19 mouse cellular contexts compared by ENCODE assay signal in genomic region chr4:115154723-115155122, GRCm38 (mm10). TPM values are rescaled to one million over a fixed set of nuclear protein-coding genes. Genes with fewer than 3 reads are reported as not detected.
A peak's percentile ranks its signal among the peaks of the same experiment; 100 is the strongest.
DNase-seq lines count a peak whose midpoint lies in the region; ATAC-seq and TF ChIP-seq lines count a peak whose summit lies in the region.
"Had no signal": no experiment of that assay in that cellular context is flagged by ENCODE, and none has a peak within 500 bp of the region (broad histone marks: within the 10 kb centered on the region; RNA-seq: fewer than 3 reads in every experiment).

No protein-coding gene starts in this region.

- H3K36me3 ChIP-seq in kidney, postnatal 0 days (ENCODE audit: insufficient read depth, low read length): no peaks in the 10 kb centered on the region
- no peaks in the 10 kb centered on the region for H3K36me3 ChIP-seq in midbrain, postnatal 0 days (ENCODE audit: insufficient read depth, low read length)
- no peaks in the 10 kb centered on the region for H3K36me3 ChIP-seq in midbrain, embryonic 15.5 days (replicated peaks)
- H3K36me3 ChIP-seq: embryonic facial prominence, embryonic 13.5 days; forebrain, embryonic 12.5 days; intestine, embryonic 15.5 days; midbrain, embryonic 13.5 days; neural tube, embryonic 13.5 days had no signal

- no peaks in the 10 kb centered on the region for H3K27me3 ChIP-seq in kidney, postnatal 0 days (ENCODE audit: insufficient read depth, low read length)
- no peaks in the 10 kb centered on the region for H3K27me3 ChIP-seq in midbrain, postnatal 0 days (ENCODE audit: insufficient read depth, low read length)
- no peaks in the 10 kb centered on the region for H3K27me3 ChIP-seq in midbrain, embryonic 15.5 days (replicated peaks)
- H3K27me3 ChIP-seq: embryonic facial prominence, embryonic 13.5 days; forebrain, embryonic 12.5 days; intestine, embryonic 15.5 days; midbrain, embryonic 13.5 days; neural tube, embryonic 13.5 days had no signal

- DNase-seq in cerebellum, postnatal 14 days: peak; percentile 15 to 27
- DNase-seq in cerebellum, adult 9-10 months: no peak
- DNase-seq in kidney, postnatal 0 days (ENCODE audit: low spot score): no peak
- no peak for DNase-seq in kidney, adult 18-20 months
- DNase-seq in midbrain, postnatal 0 days (ENCODE audit: low spot score): no peak
- DNase-seq in frontal cortex, postnatal 10 days (ENCODE audit: low spot score in 2 of 2): no peak
- no peak for DNase-seq in spleen, postnatal 10 days (ENCODE audit: low spot score in 2 of 2)
- DNase-seq: adrenal gland, adult 2 months; heart, postnatal 4 days; lung, postnatal 10 days; thymus, adult 2 months had no signal

- H3K4me2 ChIP-seq in kidney, postnatal 0 days (ENCODE audit: low read length): no peak overlapping the region
- H3K4me2 ChIP-seq in midbrain, postnatal 0 days (ENCODE audit: low read depth, low read length, poor library complexity, severe bottlenecking): no peak overlapping the region
- no peak overlapping the region for H3K4me2 ChIP-seq in midbrain, embryonic 15.5 days
- H3K4me2 ChIP-seq: embryonic facial prominence, embryonic 13.5 days; forebrain, embryonic 12.5 days; intestine, embryonic 15.5 days; midbrain, embryonic 13.5 days; neural tube, embryonic 13.5 days had no signal

- no peak for ATAC-seq in kidney, postnatal 0 days (replicated peaks; ENCODE audit: low FRiP score, low read depth)
- ATAC-seq in midbrain, postnatal 0 days (ENCODE audit: low FRiP score): no peak
- no peak for ATAC-seq in midbrain, embryonic 15.5 days (replicated peaks)
- ATAC-seq: intestine, embryonic 15.5 days; midbrain, embryonic 13.5 days had no signal

- WGBS in kidney, postnatal 0 days: 94% methylated on average over 2 of the region's 2 CpGs
- 95% methylated on average over 2 of the region's 2 CpGs for WGBS in midbrain, postnatal 0 days
- 97% methylated on average over 2 of the region's 2 CpGs for WGBS in midbrain, embryonic 15.5 days

- H3K4me1 ChIP-seq in kidney, postnatal 0 days (replicated peaks; ENCODE audit: insufficient read depth, low read length): no peaks in the 10 kb centered on the region
- H3K4me1 ChIP-seq in midbrain, postnatal 0 days (ENCODE audit: insufficient read depth, low read length): no peaks in the 10 kb centered on the region
- no peaks in the 10 kb centered on the region for H3K4me1 ChIP-seq in midbrain, embryonic 15.5 days
- H3K4me1 ChIP-seq: embryonic facial prominence, embryonic 13.5 days; forebrain, embryonic 12.5 days; intestine, embryonic 15.5 days; midbrain, embryonic 13.5 days; neural tube, embryonic 13.5 days had no signal

- H3K4me3 ChIP-seq in kidney, postnatal 0 days (replicated peaks; ENCODE audit: low read depth, low read length): no peak overlapping the region
- no peak overlapping the region for H3K4me3 ChIP-seq in midbrain, postnatal 0 days (ENCODE audit: low read depth, low read length)
- H3K4me3 ChIP-seq in midbrain, embryonic 15.5 days: no peak overlapping the region
- H3K4me3 ChIP-seq: embryonic facial prominence, embryonic 13.5 days; forebrain, embryonic 12.5 days; intestine, embryonic 15.5 days; midbrain, embryonic 13.5 days; neural tube, embryonic 13.5 days had no signal

- TF ChIP-seq CTCF in kidney, postnatal 0 days (IDR thresholded peaks at IDR 0.05; ENCODE audit: low read depth): peak; percentile 55
- TF ChIP-seq CTCF in midbrain, postnatal 0 days (IDR thresholded peaks at IDR 0.05): peak; percentile 44; the same call in 1 of the 2 replicates

- no peak overlapping the region for H3K27ac ChIP-seq in kidney, postnatal 0 days
- no peak overlapping the region for H3K27ac ChIP-seq in midbrain, postnatal 0 days (ENCODE audit: low read depth, low read length)
- H3K27ac ChIP-seq in midbrain, embryonic 15.5 days: no peak overlapping the region
- H3K27ac ChIP-seq: embryonic facial prominence, embryonic 13.5 days; forebrain, embryonic 12.5 days; intestine, embryonic 15.5 days; midbrain, embryonic 13.5 days; neural tube, embryonic 13.5 days had no signal

- no peak overlapping the region for H3K9ac ChIP-seq in kidney, postnatal 0 days (ENCODE audit: low read depth, low read length)
- no peak overlapping the region for H3K9ac ChIP-seq in midbrain, postnatal 0 days (replicated peaks; ENCODE audit: low read length, poor library complexity, severe bottlenecking)
- H3K9ac ChIP-seq in midbrain, embryonic 15.5 days: no peak overlapping the region
- H3K9ac ChIP-seq: embryonic facial prominence, embryonic 13.5 days; forebrain, embryonic 12.5 days; intestine, embryonic 15.5 days; midbrain, embryonic 13.5 days; neural tube, embryonic 13.5 days had no signal

- no peaks in the 10 kb centered on the region for H3K9me3 ChIP-seq in kidney, postnatal 0 days (replicated peaks; ENCODE audit: low read length)
- no peaks in the 10 kb centered on the region for H3K9me3 ChIP-seq in midbrain, postnatal 0 days (ENCODE audit: low read length)
- H3K9me3 ChIP-seq in midbrain, embryonic 15.5 days: no peaks in the 10 kb centered on the region
- H3K9me3 ChIP-seq: embryonic facial prominence, embryonic 13.5 days; forebrain, embryonic 12.5 days; intestine, embryonic 15.5 days; midbrain, embryonic 13.5 days; neural tube, embryonic 13.5 days had no signal

RNA-seq across cellular contexts. Expression of gene Cyp4x1, which starts 20.6 kb away (rescaled TPM):
- polyA plus RNA-seq in kidney, postnatal 0 days (2015; fragmentation: Nextera tagmentation; extraction: Ambion mirVana): 0.20 and 0.21 TPM in 2 replicates
- 24.7 and 30.2 TPM in 2 replicates for total RNA-seq in midbrain, postnatal 0 days (2014; rRNA removed)
- 11.3 and 12.0 TPM in 2 replicates for polyA plus RNA-seq in midbrain, postnatal 0 days (2015; fragmentation: Nextera tagmentation; extraction: Ambion mirVana)
- 10.7 and 11.0 TPM in 2 replicates for polyA plus RNA-seq in midbrain, embryonic 15.5 days (2015; fragmentation: Nextera tagmentation; extraction: Ambion mirVana)
- total RNA-seq: adrenal gland, adult 2 months; gastrocnemius, adult 18-20 months; heart, adult 8-10 months; heart, postnatal 4 days had no signal
- polyA plus RNA-seq: adrenal gland, adult 2 months; thymus, adult 2 months had no signal

Comparison
In these comparisons a context has a peak if more than half of its experiments do, and no peak if none do; other contexts are left out.
1. DNase-seq: peak in cerebellum, postnatal 14 days (2 of 2); none in cerebellum, adult 9-10 months (single experiment), kidney, postnatal 0 days (single experiment), kidney, adult 18-20 months (single experiment), midbrain, postnatal 0 days (single experiment), frontal cortex, postnatal 10 days (0 of 2) and spleen, postnatal 10 days (0 of 2).